In genomic region chr4:118206918-118207640, GRCm38 (mm10) we compare ENCODE assay signal across 14 mouse cellular contexts. TPM values are rescaled to one million over a fixed set of nuclear protein-coding genes. Genes with fewer than 3 reads are reported as not detected.
DNase-seq lines count a peak whose midpoint lies in the region; ATAC-seq and TF ChIP-seq lines count a peak whose summit lies in the region.
"Had no signal": no experiment of that assay in that cellular context is flagged by ENCODE, and none has a peak within 500 bp of the region (broad histone marks: within the 10 kb centered on the region; RNA-seq: fewer than 3 reads in every experiment).

No protein-coding gene starts in this region.

- peak; percentile 55 for TF ChIP-seq CTCF in lung, postnatal 0 days (IDR thresholded peaks at IDR 0.05)
- TF ChIP-seq CTCF in G1E (IDR thresholded peaks at IDR 0.05; ENCODE audit: low read depth, low read length): 0 out of 2 replicates have a peak, but pooled peaks have one; percentile 3

- 59% methylated on average over 10 of the region's 10 CpGs for WGBS in forebrain, embryonic 11.5 days
- 57% methylated on average over 9 of the region's 10 CpGs for WGBS in forebrain, embryonic 16.5 days
- 66% methylated on average over 10 of the region's 10 CpGs for WGBS in lung, postnatal 0 days

- no peak overlapping the region; the same call in 1 of the 2 replicates for H3K27ac ChIP-seq in forebrain, embryonic 11.5 days (ENCODE audit: low read depth, low read length)
- H3K27ac ChIP-seq in forebrain, embryonic 16.5 days (ENCODE audit: low read length): no peak overlapping the region
- no peak overlapping the region for H3K27ac ChIP-seq in lung, postnatal 0 days (ENCODE audit: low read length)

- H3K4me1 ChIP-seq in forebrain, embryonic 11.5 days (replicated peaks; ENCODE audit: control insufficient read depth, insufficient read depth, low read length): no peaks in the 10 kb centered on the region
- no peaks in the 10 kb centered on the region for H3K4me1 ChIP-seq in forebrain, embryonic 16.5 days (replicated peaks; ENCODE audit: control insufficient read depth, insufficient read depth, low read length)
- H3K4me1 ChIP-seq in lung, postnatal 0 days (ENCODE audit: insufficient read depth, low read depth, low read length): no peaks in the 10 kb centered on the region
- no peaks in the 10 kb centered on the region for H3K4me1 ChIP-seq in G1E (ENCODE audit: insufficient read depth, low read depth, low read length)
- H3K4me1 ChIP-seq: liver, embryonic 15.5 days had no signal

- H3K27me3 ChIP-seq in forebrain, embryonic 11.5 days (ENCODE audit: control insufficient read depth, insufficient read depth, low read length): no peaks in the 10 kb centered on the region
- no peaks in the 10 kb centered on the region for H3K27me3 ChIP-seq in forebrain, embryonic 16.5 days (replicated peaks; ENCODE audit: control insufficient read depth, insufficient read depth, low read length)
- H3K27me3 ChIP-seq in lung, postnatal 0 days (replicated peaks; ENCODE audit: insufficient read depth, low read length): no peaks in the 10 kb centered on the region
- peaks cover 15% of the 10 kb centered on the region for H3K27me3 ChIP-seq in G1E (ENCODE audit: insufficient read depth, low read length)
- H3K27me3 ChIP-seq: liver, embryonic 15.5 days had no signal

- no peak overlapping the region for H3K4me2 ChIP-seq in forebrain, embryonic 11.5 days (ENCODE audit: low read depth, low read length, severe bottlenecking)
- no peak overlapping the region for H3K4me2 ChIP-seq in forebrain, embryonic 16.5 days (ENCODE audit: low read length)
- H3K4me2 ChIP-seq in lung, postnatal 0 days (replicated peaks; ENCODE audit: low read depth, low read length): no peak overlapping the region
- H3K4me2 ChIP-seq: liver, embryonic 15.5 days had no signal

- no peaks in the 10 kb centered on the region for H3K9me3 ChIP-seq in forebrain, embryonic 11.5 days (ENCODE audit: control insufficient read depth, low read length)
- H3K9me3 ChIP-seq in forebrain, embryonic 16.5 days (ENCODE audit: control insufficient read depth, low read length): no peaks in the 10 kb centered on the region
- H3K9me3 ChIP-seq in lung, postnatal 0 days (ENCODE audit: low read length): no peaks in the 10 kb centered on the region
- no peaks in the 10 kb centered on the region for H3K9me3 ChIP-seq in G1E (replicated peaks)
- H3K9me3 ChIP-seq: liver, embryonic 15.5 days had no signal

- no peak overlapping the region for H3K9ac ChIP-seq in forebrain, embryonic 11.5 days (ENCODE audit: low read length)
- H3K9ac ChIP-seq in forebrain, embryonic 16.5 days (replicated peaks; ENCODE audit: low read depth, low read length): no peak overlapping the region
- no peak overlapping the region for H3K9ac ChIP-seq in lung, postnatal 0 days (replicated peaks; ENCODE audit: low read depth)
- H3K9ac ChIP-seq: liver, embryonic 15.5 days had no signal

- TF ChIP-seq EP300 in lung, postnatal 0 days (IDR thresholded peaks at IDR 0.05): no peak

- no peak overlapping the region for H3K4me3 ChIP-seq in forebrain, embryonic 11.5 days (ENCODE audit: low read depth, low read length)
- H3K4me3 ChIP-seq in forebrain, embryonic 16.5 days (replicated peaks; ENCODE audit: low read length): no peak overlapping the region
- H3K4me3 ChIP-seq in lung, postnatal 0 days (ENCODE audit: low read depth, low read length): no peak overlapping the region
- no peak overlapping the region for H3K4me3 ChIP-seq in G1E (ENCODE audit: low read depth, low read length)
- H3K4me3 ChIP-seq: liver, embryonic 15.5 days; myocyte had no signal

- peak; percentile 66 for DNase-seq in forebrain, embryonic 11.5 days (ENCODE audit: low spot score)
- no peak for DNase-seq in lung, postnatal 0 days (ENCODE audit: low spot score)
- no peak for DNase-seq in lung, adult 18-20 months
- DNase-seq in G1E (ENCODE audit: low spot score): no peak
- DNase-seq in left cerebral cortex, adult 18-20 months (ENCODE audit: low spot score in 2 of 2): no peak
- DNase-seq: B cell, adult 2 months; cerebellum, adult 11-12 months; gastrocnemius, postnatal 25 days; heart, postnatal 10 days had no signal

- H3K36me3 ChIP-seq in forebrain, embryonic 11.5 days (ENCODE audit: control insufficient read depth, insufficient read depth, low read length): peaks cover 12% of the 10 kb centered on the region
- peaks cover 21% of the 10 kb centered on the region for H3K36me3 ChIP-seq in forebrain, embryonic 16.5 days (ENCODE audit: control insufficient read depth, insufficient read depth)
- H3K36me3 ChIP-seq in lung, postnatal 0 days (ENCODE audit: insufficient read depth, low read length): no peaks in the 10 kb centered on the region; the same call in 1 of the 2 replicates
- no peaks in the 10 kb centered on the region for H3K36me3 ChIP-seq in G1E (replicated peaks)

- no peak for ATAC-seq in forebrain, embryonic 11.5 days (replicated peaks; ENCODE audit: low FRiP score)
- ATAC-seq in forebrain, embryonic 16.5 days: no peak
- peak; percentile 60 for ATAC-seq in lung, postnatal 0 days
- ATAC-seq in G1E (ENCODE audit: extremely low read depth, insufficient number of reproducible peaks, low FRiP score, poor library complexity, severe bottlenecking): no peak
- ATAC-seq in megakaryocyte progenitor cell, adult 5-6 weeks (replicated peaks; ENCODE audit: poor library complexity): 0 out of 2 replicates have a peak, but pooled peaks have one; percentile 23
- ATAC-seq in activated CD4-positive, CD25-positive, alpha-beta regulatory T cell, adult 4 months: no peak

RNA-seq across cellular contexts. Expression of gene Kdm4a, which starts 27.2 kb away (rescaled TPM):
- polyA plus RNA-seq in forebrain, embryonic 11.5 days (2014; fragmentation: Nextera tagmentation; extraction: Ambion mirVana): 62.3 and 67.9 TPM in 2 replicates
- 61.5 and 65.7 TPM in 2 replicates for polyA plus RNA-seq in forebrain, embryonic 16.5 days (2015; fragmentation: Nextera tagmentation; extraction: Ambion mirVana)
- polyA plus RNA-seq in lung, postnatal 0 days (2015; fragmentation: Nextera tagmentation; extraction: Ambion mirVana): 20.3 and 23.4 TPM in 2 replicates
- 46.7 and 49.9 TPM in 2 replicates for total RNA-seq in G1E (2014; fragmentation: Nextera tagmentation)
- 48.7 and 50.5 TPM in 2 replicates for total RNA-seq in G1E (2017)
- polyA plus RNA-seq in G1E (2012): 34.0 and 39.4 TPM in 2 replicates
- 9.1 and 9.6 TPM in 2 replicates for total RNA-seq in megakaryocyte progenitor cell, adult 5-6 weeks (2015)
- 20.2 and 27.5 TPM in 2 replicates for total RNA-seq in megakaryocyte progenitor cell, adult 5-6 weeks (2017)
- 10 to 100 TPM in 1 of 2 experiments, 1 to 10 TPM in 1; 6.1 to 11.4 TPM for polyA plus RNA-seq in activated CD4-positive, CD25-positive, alpha-beta regulatory T cell, adult 4 months (2017; shearing (Covaris generic))
- 10 to 100 TPM; 36.2 to 38.2 TPM for total RNA-seq in left cerebral cortex, adult 18-20 months (2021)

Comparison
In these comparisons a context has a peak if more than half of its experiments do, and no peak if none do; other contexts are left out.
1. ATAC-seq: peak in lung, postnatal 0 days (single experiment) and megakaryocyte progenitor cell, adult 5-6 weeks (single experiment); none in forebrain, embryonic 11.5 days (single experiment), forebrain, embryonic 16.5 days (single experiment), G1E (single experiment) and activated CD4-positive, CD25-positive, alpha-beta regulatory T cell, adult 4 months (single experiment).